Mouse (Mus musculus) NIH3T3 (cell line): ENCODE measurements around the gene Myt1l.

Experiments used
- DNase-seq: peaks from one replicate; pipeline ENCODE4 v3.0.0-alpha.2; 2012; ENCODE audit warnings: low read depth

Gene Myt1l

DNA sequence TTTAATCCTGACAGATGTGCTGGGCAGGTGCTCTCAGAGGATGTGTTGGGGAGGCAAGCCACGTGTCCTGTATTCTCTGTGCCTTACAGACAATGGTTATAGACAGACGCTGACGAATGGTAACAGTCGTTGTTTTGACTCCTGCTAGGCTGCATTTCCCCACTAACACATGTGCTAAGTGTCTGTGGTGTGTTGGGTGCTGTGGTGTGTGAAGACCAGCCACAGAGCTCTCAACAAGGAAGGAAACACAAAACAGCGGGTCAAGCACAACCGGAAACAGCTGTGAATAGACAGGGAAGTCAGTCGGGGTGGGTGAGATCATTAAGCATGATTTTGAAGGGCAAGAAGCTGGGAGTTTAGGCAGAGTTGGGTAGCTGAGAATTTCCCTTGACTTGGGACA, 41.1 kb downstream of the Myt1l start:
- DNase-seq = no peak

DNA sequence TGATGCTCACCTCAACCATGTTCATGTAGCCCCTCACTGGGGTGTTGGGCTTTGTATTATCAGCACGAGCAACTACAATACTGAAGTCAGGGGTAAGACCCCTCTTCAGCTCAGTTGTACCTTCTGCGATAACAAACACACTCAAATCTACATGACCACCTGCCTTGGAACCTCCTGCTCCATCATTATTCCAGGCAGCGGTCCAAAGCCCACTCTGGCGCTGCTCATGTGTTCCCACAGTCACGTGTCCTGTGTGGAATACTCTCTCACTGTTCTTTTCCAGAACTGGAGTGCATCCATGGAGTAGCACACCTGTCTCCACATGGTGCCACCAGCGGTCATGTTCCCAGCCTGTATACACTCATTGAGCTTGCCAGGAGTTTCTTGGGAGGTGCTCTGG, 42.2 kb downstream of the Myt1l start:
- no peak for DNase-seq

GRCm38 (mm10) chr12:29571613-29572012, 43.4 kb downstream of the Myt1l start:
- DNase-seq = no peak

- peak; percentile 5 for DNase-seq
Measured at GRCm38 (mm10) chr12:29593787-29594186, 65.6 kb downstream of the Myt1l start.

GRCm38 (mm10) chr12:29599916-29600315, 71.7 kb downstream of the Myt1l start:
- DNase-seq = no peak

DNA sequence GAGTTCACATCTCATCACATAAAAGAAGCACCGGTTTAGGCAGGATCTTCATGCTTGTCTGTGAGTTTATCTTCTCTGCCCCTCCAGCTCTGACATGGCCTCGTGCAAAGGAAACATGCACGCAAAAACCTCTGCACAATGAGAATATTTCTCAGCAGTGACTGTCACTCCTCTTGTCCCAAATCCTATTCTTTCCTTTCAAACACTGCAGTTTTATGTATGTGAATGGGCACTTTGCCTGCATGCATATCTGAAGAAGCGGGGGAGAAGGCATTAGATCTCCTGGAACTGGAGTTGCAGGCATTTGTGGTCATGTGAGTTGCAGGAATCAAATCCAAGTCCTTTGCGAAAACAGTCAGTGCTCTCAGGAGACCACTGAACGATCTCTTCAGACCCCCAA, 73.0 kb downstream of the Myt1l start:
- DNase-seq = no peak

DNA sequence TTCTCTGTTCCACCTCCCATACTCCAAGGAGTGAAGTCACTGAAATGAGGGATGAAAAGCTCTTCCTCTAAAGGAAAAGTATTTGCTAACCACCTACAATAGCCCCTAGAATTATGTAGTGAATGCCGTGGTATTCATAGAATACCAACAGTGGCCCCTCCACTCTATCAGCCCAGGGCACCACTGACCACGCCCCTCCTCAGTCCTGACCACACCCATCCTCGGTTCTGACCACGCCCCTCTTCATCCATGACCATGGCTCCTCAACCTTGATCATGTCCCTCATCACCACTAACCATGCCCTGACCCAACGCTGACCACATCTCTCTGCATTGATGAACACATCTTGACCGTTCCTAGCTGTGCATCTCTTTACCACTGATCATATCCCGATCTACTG, 76.5 kb downstream of the Myt1l start:
- DNase-seq = no peak

DNA sequence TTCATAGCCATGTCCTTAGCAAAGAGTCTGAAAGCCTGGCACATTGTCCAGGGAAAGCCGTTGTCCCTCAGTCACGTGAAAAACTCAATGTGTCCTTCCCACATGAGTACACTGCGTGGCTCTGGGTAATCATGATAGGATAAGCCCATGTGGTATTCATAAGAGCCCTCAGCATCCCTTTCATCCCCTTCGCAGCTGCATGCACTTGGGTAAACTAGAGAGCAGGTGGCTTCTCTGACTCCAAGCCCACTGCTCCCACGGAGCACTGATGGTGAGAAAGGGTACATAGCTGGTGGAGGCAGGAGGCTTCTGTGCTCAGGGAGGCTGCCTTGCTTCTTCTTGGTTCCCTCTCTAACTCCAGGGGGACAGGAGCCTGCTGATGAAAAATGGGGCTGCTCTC, 76.9 kb downstream of the Myt1l start:
- DNase-seq = no peak

- no peak for DNase-seq
Measured at GRCm38 (mm10) chr12:29606221-29606620, 78.0 kb downstream of the Myt1l start.

- DNase-seq = no peak
Measured at GRCm38 (mm10) chr12:29617746-29618145, 89.6 kb downstream of the Myt1l start.

- no peak for DNase-seq
Measured at GRCm38 (mm10) chr12:29621530-29621929, 93.3 kb downstream of the Myt1l start.

DNA sequence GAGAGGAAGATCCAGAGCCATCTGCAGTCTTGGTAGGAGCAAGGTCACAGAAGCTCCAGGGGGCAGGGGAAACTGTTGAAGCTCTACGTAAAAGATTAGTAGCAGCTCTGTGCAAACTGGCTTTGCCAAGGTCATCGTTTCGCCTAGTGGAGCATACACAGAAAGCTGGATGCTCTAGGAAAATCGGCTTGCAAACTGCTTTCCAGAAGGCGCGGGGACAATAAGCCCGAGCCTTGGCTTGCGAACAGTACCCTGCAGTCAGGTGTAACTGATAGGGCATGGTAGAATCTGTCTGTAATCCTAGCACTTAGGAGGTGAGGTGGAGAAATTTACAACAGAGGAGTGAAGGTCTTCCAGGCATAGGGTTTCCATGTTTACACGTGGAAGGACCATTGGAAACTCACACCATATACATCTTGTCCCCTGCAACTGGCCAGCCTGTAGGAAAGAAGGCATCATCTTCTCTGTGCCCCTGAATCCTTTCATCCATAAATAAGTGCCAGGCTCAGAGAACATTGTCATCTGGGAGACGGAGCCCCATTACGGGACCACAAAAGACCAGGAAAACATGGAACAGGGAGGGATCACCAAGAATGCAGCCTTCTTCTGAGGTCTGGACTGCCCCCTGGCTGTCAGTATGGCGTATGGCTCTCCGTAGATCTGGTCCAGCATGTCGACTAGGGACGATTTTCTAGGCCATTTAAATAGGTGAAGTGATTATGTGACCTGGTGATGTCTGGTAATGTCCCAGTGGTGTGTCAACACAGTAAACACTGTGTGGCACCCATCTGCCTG, 100.0 kb downstream of the Myt1l start:
- peak; percentile 21 for DNase-seq

GRCm38 (mm10) chr12:29629875-29630538, 101.8 kb downstream of the Myt1l start:
- DNase-seq = no peak

GRCm38 (mm10) chr12:29634509-29634908, 106.3 kb downstream of the Myt1l start:
- no peak for DNase-seq

- no peak for DNase-seq
Measured at GRCm38 (mm10) chr12:29639543-29640196, 111.5 kb downstream of the Myt1l start.

- DNase-seq = no peak
Measured at GRCm38 (mm10) chr12:29640201-29640600, 112.0 kb downstream of the Myt1l start.

- DNase-seq = no peak
Measured at GRCm38 (mm10) chr12:29642915-29643314, 114.7 kb downstream of the Myt1l start.

DNA sequence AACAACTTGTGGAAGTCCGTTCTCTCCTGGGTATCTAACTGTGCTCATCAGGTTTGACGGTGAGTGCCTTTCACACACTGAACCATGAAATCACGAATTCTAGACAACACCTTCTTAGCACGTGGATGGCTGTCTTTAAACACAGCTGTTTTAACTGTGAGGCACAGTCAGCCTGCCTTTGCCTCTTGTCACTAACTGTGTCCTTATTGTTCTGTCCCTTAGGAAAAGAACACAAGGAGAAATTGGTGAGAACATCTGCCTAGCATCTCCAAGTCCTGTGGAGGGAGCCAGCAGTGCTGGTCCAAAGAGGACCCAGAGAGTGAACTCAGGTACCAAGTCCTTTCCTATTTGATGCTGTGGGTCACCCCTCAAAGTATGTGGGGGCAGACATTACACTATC, 115.9 kb downstream of the Myt1l start:
- no peak for DNase-seq

GRCm38 (mm10) chr12:29644721-29645120, 116.5 kb downstream of the Myt1l start:
- no peak for DNase-seq

DNA sequence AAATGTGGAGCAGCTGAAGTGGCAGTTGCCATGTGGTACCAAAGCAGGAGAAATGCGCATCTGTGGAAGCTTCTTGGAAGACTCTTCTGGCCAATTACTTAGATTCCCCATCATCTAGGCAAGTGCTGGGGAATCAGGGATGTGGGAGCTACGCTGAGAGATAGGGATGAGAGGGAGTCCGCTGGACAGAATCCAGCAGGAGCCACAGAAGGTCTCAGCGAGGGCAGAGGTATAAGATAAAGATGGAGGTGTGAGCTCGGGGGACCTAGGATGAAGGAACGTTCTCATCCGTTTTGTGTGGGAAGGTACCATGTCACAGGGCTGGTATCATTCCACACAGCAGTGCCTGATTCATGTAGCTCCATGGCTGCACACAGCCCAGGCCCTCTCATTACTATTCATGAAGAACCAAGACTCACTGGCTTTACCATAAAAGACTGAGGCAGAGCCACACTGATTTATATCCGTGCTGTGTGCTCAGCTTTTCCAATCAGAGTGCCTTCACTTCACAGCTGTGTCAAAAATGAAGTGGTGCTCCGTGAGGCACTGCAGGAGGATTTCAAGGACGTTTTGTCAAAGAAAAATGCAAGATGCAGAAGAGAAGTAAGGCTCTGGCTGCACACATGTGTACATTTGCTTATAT, 121.4 kb downstream of the Myt1l start:
- no peak for DNase-seq

DNA sequence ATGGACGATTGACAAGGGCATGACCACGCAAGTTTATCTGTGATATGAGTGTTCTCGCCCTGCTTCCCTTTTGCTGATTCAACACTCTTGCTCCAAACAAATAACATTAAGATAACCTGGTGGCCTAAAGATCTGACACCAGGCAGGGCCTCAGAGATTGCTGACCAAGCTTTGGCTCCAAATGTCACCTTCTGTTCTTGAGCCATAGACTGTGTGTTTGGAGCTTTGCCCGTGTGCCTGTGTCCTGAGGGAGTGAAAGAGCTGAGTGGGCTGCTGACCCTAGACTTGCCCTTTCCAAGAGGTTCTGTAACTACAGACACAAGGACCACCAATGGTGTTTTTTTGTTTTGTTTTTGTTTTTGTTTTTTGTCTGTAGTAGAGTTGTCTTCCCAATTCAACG, 124.3 kb downstream of the Myt1l start:
- DNase-seq = no peak

DNA sequence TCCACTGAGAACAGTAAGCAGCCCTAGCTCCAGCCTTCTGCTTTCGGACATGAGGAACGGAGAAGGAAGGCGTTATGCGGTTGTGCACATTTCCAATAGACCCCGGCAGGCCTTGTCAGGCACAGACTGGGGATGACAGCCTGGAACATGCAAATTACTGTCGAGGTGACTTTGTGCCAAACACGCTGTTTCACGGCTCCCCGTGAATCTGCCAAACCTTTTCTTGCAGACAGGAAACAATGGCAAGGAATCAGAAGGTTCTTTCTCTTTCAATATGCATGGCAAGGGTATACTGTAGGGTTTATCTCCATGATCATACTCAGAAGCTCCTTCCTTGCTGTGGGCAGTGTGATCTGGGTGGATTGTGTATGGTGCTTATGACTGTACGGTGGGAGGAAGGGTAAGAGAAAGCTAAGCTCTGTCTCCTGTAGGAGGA, 127.0 kb downstream of the Myt1l start:
- DNase-seq = no peak

- DNase-seq = no peak
Measured at GRCm38 (mm10) chr12:29655673-29656072, 127.5 kb downstream of the Myt1l start.
